16 mouse cellular contexts compared by ENCODE assay signal in genomic region chrX:56665226-56665973, GRCm38 (mm10). TPM values are rescaled to one million over a fixed set of nuclear protein-coding genes. Genes with fewer than 3 reads are reported as not detected.
A peak's percentile ranks its signal among the peaks of the same experiment; 100 is the strongest.
DNase-seq lines count a peak whose midpoint lies in the region; TF ChIP-seq lines count a peak whose summit lies in the region.
"Had no signal": no experiment of that assay in that cellular context is flagged by ENCODE, and none has a peak within 500 bp of the region (broad histone marks: within the 10 kb centered on the region; RNA-seq: fewer than 3 reads in every experiment).

No protein-coding gene starts in this region.

- H3K27me3 ChIP-seq in kidney, adult 2 months (replicated peaks; ENCODE audit: control insufficient read depth, insufficient read depth, low read length): no peaks in the 10 kb centered on the region
- H3K27me3 ChIP-seq: CH12.LX; forebrain, embryonic 13.5 days; neural tube, embryonic 13.5 days had no signal

- 46% methylated on average over 8 of the region's 8 CpGs for WGBS in kidney, adult 2 months

- H3K27ac ChIP-seq in gastrocnemius, adult 2 months: peak overlapping the region; percentile 66
- peak overlapping the region; percentile 99 for H3K27ac ChIP-seq in kidney, adult 2 months (ENCODE audit: insufficient read depth, low read depth, low read length)
- H3K27ac ChIP-seq: forebrain, embryonic 13.5 days; hindbrain, embryonic 10.5 days; left cerebral cortex, adult 2 months; neural tube, embryonic 13.5 days had no signal

- DNase-seq in gastrocnemius, adult 2 months: peak; percentile 57
- no peak for DNase-seq in gastrocnemius, adult 8-10 months (ENCODE audit: low spot score in 2 of 2)
- peak; percentile 83 for DNase-seq in kidney, adult 2 months
- DNase-seq in kidney, postnatal 14 days: no peak
- DNase-seq in testis, postnatal 14 days (ENCODE audit: low spot score): peak; percentile 7
- DNase-seq in testis, postnatal 10 days (ENCODE audit: low spot score): no peak
- no peak for DNase-seq in adrenal gland, adult 8-10 months
- no peak for DNase-seq in right cerebral cortex, postnatal 14 days
- DNase-seq: adrenal gland, postnatal 25 days; cerebellum, postnatal 10 days; embryo, embryonic 11 days had no signal

- H3K36me3 ChIP-seq in kidney, adult 2 months (ENCODE audit: control insufficient read depth, insufficient read depth, low read length): no peaks in the 10 kb centered on the region
- H3K36me3 ChIP-seq: hindbrain, embryonic 10.5 days; neural tube, embryonic 13.5 days had no signal

- peaks cover 9% of the 10 kb centered on the region for H3K4me1 ChIP-seq in kidney, adult 2 months (ENCODE audit: control insufficient read depth, insufficient read depth, low read length)
- H3K4me1 ChIP-seq: neural tube, embryonic 13.5 days had no signal

- intact Hi-C loops in gastrocnemius, adult 2 months (cut with DNase I): no loop called here

- H3K4me3 ChIP-seq in gastrocnemius, adult 2 months: no peak overlapping the region
- H3K4me3 ChIP-seq in kidney, adult 2 months (ENCODE audit: insufficient read depth, low read depth, low read length): no peak overlapping the region
- H3K4me3 ChIP-seq: forebrain, embryonic 13.5 days; hindbrain, embryonic 10.5 days; left cerebral cortex, adult 2 months; neural tube, embryonic 13.5 days had no signal

- no peak for TF ChIP-seq CTCF in gastrocnemius, adult 2 months (IDR thresholded peaks at IDR 0.05)
- TF ChIP-seq CTCF in kidney, adult 2 months (conservative IDR thresholded peaks at IDR 0.05; ENCODE audit: insufficient read depth, insufficient read length, low read depth, low read length): no peak

- TF ChIP-seq POLR2A in kidney, adult 2 months (IDR thresholded peaks at IDR 0.05; ENCODE audit: low read depth, low read length): no peak

RNA-seq across cellular contexts. Expression of gene Slc9a6, which starts 55.8 kb away (rescaled TPM):
- total RNA-seq in gastrocnemius, adult 2 months (2021): 10 to 100 TPM; 24.9 to 31.3 TPM
- total RNA-seq in gastrocnemius, adult 8-10 months (2022): 10 to 100 TPM; 25.9 to 29.6 (median 27.1) TPM
- 22.8 and 25.5 TPM in 2 replicates for polyA plus RNA-seq in kidney, adult 2 months (2012; rRNA removed)
- total RNA-seq in adrenal gland, adult 8-10 months (2022): 10 to 100 TPM; 35.6 to 39.1 (median 37.6) TPM

Comparison
In these comparisons a context has a peak if more than half of its experiments do, and no peak if none do; other contexts are left out.
1. DNase-seq: peak in gastrocnemius, adult 2 months (single experiment), kidney, adult 2 months (single experiment) and testis, postnatal 14 days (single experiment); none in gastrocnemius, adult 8-10 months (0 of 2), kidney, postnatal 14 days (single experiment), testis, postnatal 10 days (single experiment), adrenal gland, adult 8-10 months (single experiment) and right cerebral cortex, postnatal 14 days (single experiment).